Mouse (Mus musculus) small intestine, adult 2 months (tissue): ENCODE measurements at regions not wholly inside any gene's neighbourhood (a gene's known extent, or its start where the extent isn't known, plus 50 kb on each side); places are given as distances from the start of the nearest gene placed in this dataset.

Source experiments
- H3K27ac ChIP-seq: fragments of 200-500 bp; 2 replicates; pipeline ENCODE4 v1.5.1; 2012; ENCODE audit warnings: low read depth, low read length, control low read depth, inconsistent platforms; ENCODE audit not compliant: insufficient read depth
- H3K27me3 ChIP-seq: fragments of 200-500 bp; 2 replicates; pipeline ENCODE4 v1.6.1; 2012; ENCODE audit warnings: mild to moderate bottlenecking, moderate library complexity, low read length, inconsistent platforms; ENCODE audit not compliant: control insufficient read depth, insufficient read depth
- H3K36me3 ChIP-seq: fragments of 200-500 bp; 2 replicates; pipeline ENCODE4 v1.6.1; 2012; ENCODE audit warnings: mild to moderate bottlenecking, low read length, control low read depth, inconsistent platforms; ENCODE audit not compliant: control insufficient read depth, insufficient read depth
- H3K4me1 ChIP-seq: fragments of 200-500 bp; 2 replicates; pipeline ENCODE4 v1.6.1; 2012; ENCODE audit warnings: low read length, inconsistent platforms, mixed read lengths; ENCODE audit not compliant: control insufficient read depth, insufficient read depth, insufficient read length
- H3K4me3 ChIP-seq: fragments of 200-500 bp; 2 replicates; pipeline ENCODE4 v1.5.1; 2012; ENCODE audit warnings: low read depth, mild to moderate bottlenecking, control low read depth, inconsistent platforms, low read length, moderate library complexity
- CTCF ChIP-seq: fragments of 200-500 bp; IDR thresholded peaks from 2 replicates; pipeline ENCODE4 v1.5.1; 2012; ENCODE audit warnings: low read depth, mild to moderate bottlenecking, control low read depth, inconsistent platforms, low read length, moderate library complexity, mixed read lengths; ENCODE audit not compliant: insufficient replicate concordance, insufficient read length; ENCODE audit errors: extremely low read depth
- POLR2A ChIP-seq: fragments of 200-500 bp; IDR thresholded peaks from 2 replicates; pipeline ENCODE4 v1.6.1; 2012; ENCODE audit warnings: low read depth, mild to moderate bottlenecking, control low read depth, inconsistent platforms, low read length, moderate library complexity
- WGBS: fragments of 180-500 bp; shearing (Covaris S2); methylation state at CpG from one replicate; pipeline ENCODE4 v1.1.7; 2018; 5-methylcytosine and 5-hydroxymethylcytosine counted together

DNA sequence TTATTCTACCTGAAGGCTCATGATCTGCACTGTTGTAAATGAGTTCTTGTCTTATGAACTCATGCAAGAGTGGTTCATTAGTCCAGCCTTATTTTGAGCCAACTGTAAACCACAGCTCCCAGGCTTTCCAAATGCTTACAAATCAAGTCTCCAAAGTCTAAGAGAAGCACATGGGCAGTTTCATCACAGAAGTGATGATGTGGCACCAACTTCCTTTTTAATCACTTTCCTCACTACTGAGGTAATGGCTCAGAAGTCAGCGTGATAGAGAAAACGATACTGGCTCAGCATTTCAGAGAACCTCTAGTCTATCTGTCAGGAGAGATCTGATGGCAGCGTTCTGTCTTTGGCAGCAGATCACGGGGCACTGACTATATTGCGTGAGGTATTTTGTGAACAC is 140.4 kb downstream of the Ankrd16 start:
- 79% methylated on average over 5 of the region's 5 CpGs for WGBS
- Histone ChIP-seq H3K4me3 (no peak overlapping the region), H3K27me3 (no peaks in the 10 kb centered on the region), H3K27ac (no peak overlapping the region), H3K36me3 (no peaks in the 10 kb centered on the region), H3K4me1 (no peaks in the 10 kb centered on the region)
- TF ChIP-seq POLR2A, result no peak
- no peak for TF ChIP-seq CTCF

DNA sequence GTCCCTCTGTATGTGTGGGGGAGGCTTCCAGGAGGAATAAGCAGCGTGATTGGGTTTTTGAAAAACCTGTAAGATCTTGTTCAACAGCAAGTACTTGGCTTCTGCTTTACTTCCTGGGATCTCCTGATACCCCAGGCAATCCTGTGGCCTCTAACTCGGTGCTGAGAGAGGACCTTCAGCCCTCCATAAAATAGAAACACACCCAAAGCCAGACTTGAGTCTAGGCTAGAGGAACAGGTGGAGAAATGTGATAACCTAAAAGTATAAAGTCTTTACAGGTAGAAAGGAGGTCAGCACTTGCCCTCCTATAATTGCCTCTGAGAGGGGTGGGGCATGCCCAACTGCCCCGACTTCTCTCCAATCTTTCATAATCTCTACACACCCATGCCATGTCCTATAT is 183.1 kb downstream of the Ankrd16 start:
- H3K4me3 ChIP-seq, result no peak overlapping the region
- no peaks in the 10 kb centered on the region for H3K4me1 ChIP-seq
- no peak overlapping the region for H3K27ac ChIP-seq
- TF ChIP-seq POLR2A, result no peak
- TF ChIP-seq CTCF, result no peak
- WGBS, result 27% methylated on average over 3 of the region's 3 CpGs
- no peaks in the 10 kb centered on the region for H3K36me3 ChIP-seq
- H3K27me3 ChIP-seq, result no peaks in the 10 kb centered on the region

DNA sequence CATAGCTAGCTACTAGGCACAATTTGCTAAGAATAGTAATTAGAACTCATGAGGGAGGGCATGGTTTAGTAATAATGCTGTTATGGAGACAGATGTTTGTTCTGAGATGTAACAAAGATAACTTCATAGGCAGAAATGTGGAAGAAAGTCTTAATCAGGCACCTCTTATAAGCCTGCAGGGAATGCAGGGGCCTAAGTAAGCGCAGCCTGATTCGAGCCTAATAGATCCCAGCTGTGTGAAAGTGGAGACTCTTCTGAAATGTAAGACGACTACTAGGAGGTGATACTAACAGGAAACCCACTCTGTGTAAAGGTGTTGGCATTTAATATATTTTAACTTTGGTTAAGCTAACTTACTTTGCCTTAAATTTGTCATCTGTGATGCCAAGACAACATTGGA is 187.7 kb downstream of the Ankrd16 start:
- no peak overlapping the region for H3K27ac ChIP-seq
- 56% methylated on average over 3 of the region's 3 CpGs for WGBS
- no peaks in the 10 kb centered on the region for H3K36me3 ChIP-seq
- no peaks in the 10 kb centered on the region for H3K27me3 ChIP-seq
- no peaks in the 10 kb centered on the region for H3K4me1 ChIP-seq
- no peak overlapping the region for H3K4me3 ChIP-seq
- TF ChIP-seq POLR2A, result no peak
- no peak for TF ChIP-seq CTCF

DNA sequence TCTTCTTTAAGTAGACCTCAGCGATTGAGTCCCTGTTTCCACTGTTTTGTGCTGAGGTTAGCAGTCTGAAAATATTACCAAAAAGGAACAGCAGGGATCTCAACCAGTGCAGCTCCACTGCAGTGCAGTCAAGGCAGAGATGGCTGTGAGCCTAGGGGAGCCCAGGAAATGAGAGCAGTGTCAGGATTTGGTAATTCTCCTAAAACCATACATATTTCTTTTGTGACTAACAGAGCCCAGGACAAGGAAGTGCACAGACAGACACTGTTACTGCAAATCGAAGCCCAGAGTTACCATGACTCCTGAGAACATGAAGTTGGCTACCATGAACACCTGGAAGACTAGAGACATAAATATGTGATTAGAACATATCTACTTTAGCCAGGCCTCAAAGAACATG is 189.3 kb downstream of the Ankrd16 start:
- Histone ChIP-seq H3K4me1 (no peaks in the 10 kb centered on the region), H3K27ac (no peak overlapping the region), H3K4me3 (no peak overlapping the region), H3K36me3 (no peaks in the 10 kb centered on the region), H3K27me3 (no peaks in the 10 kb centered on the region)
- 72% methylated on average over 2 of the region's 2 CpGs for WGBS
- TF ChIP-seq CTCF (no peak), POLR2A (no peak)

DNA sequence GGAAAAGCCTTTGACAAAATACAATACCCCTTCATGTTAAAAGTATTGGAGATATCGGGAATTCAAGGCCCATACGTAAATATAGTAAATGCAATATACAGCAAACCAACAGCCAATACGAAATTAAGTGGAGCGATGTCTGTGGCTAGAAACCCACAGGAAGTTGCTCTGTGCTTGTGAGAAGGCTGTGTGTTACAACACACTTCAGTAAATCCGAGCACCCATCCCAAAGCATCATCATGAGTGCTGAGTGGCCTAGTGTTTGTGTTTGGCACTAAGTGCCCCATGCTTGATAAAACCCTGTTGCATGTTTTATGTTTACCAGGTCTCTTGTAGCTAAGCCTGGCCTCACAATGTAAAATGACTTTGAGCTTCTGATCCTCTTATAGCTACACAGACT is 194.3 kb downstream of the Ankrd16 start:
- H3K27ac ChIP-seq, result no peak overlapping the region
- TF ChIP-seq CTCF (no peak), POLR2A (no peak)
- H3K4me1 ChIP-seq, result no peaks in the 10 kb centered on the region
- WGBS, result 81% methylated on average over 5 of the region's 5 CpGs
- no peak overlapping the region for H3K4me3 ChIP-seq
- H3K36me3 ChIP-seq, result no peaks in the 10 kb centered on the region
- no peaks in the 10 kb centered on the region for H3K27me3 ChIP-seq

DNA sequence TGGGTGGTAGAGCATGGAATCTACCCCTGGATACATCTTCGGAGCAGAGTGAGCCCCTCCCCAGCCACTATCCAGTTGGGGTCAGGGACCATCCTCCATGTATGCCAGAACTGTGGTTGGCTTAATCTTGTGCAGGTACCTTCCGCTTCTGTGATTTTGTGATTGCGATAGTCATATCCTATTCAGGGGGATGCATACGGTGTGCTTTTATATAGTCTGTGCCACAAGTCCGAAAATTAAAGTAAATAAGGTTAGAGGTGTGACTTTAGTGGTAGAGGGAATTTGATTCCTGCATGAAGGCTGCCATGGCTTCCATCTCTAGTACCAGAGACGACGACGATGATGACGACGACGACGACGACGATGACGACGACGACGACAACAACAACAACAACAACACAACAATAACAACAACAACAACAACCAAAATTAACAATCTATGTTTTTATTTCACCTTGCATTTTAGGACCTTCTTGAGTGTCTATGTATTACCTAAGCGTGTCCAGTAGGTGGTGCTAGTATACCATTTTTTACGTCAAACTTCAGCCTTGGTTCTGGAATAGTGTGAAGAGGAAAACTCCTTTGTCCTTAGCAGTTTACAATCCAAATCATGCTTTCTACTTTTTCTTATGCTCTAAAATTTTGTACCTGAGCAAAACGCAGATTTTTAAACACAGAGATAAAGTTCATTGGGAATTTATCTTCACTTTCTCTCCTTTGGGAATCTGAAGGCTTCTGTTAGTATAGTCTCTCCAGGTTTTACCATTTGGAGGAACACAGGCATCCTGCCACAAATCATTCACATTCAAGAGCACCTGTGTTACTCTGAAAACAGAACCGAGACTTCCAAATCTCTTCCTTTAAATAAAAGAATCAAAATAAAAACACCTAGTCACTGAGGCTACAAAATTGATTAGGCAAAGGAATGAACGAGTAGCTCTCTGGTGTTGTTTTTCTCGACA is 224.5 kb downstream of the Ankrd16 start:
- H3K27ac ChIP-seq, result no peak overlapping the region
- no peak overlapping the region for H3K4me3 ChIP-seq
- H3K4me1 ChIP-seq, result no peaks in the 10 kb centered on the region
- TF ChIP-seq POLR2A (no peak), CTCF (no peak)
- H3K36me3 ChIP-seq, result no peaks in the 10 kb centered on the region
- WGBS, result 34% methylated on average over 24 of the region's 24 CpGs
- H3K27me3 ChIP-seq, result no peaks in the 10 kb centered on the region

DNA sequence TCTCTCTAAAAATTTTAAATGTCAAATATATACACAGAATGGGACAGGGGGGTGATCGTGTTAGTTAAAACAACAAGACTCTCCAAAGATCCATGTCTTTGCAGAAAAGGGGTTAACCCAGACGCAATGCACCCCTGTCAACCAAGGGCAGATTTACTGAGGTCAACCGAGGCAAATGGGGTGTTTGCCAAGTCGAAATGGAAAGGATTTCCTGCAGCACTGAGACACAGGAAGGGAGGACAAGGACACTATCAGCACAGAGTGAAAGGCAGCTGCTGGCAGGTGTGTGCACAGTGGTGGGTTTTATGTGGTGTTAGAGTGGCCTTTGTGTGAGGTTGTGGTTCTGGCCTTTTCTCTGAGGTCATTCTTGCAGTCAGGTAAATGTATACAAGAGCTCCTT is 226.7 kb downstream of the Ankrd16 start:
- Histone ChIP-seq H3K36me3 (no peaks in the 10 kb centered on the region), H3K27me3 (no peaks in the 10 kb centered on the region), H3K4me3 (no peak overlapping the region), H3K27ac (no peak overlapping the region), H3K4me1 (no peaks in the 10 kb centered on the region)
- TF ChIP-seq CTCF, result no peak
- TF ChIP-seq POLR2A, result no peak
- WGBS, result 21% methylated on average over 4 of the region's 4 CpGs
